Comparison of ENCODE assay signal across 15 mouse cellular contexts in the genomic region with DNA sequence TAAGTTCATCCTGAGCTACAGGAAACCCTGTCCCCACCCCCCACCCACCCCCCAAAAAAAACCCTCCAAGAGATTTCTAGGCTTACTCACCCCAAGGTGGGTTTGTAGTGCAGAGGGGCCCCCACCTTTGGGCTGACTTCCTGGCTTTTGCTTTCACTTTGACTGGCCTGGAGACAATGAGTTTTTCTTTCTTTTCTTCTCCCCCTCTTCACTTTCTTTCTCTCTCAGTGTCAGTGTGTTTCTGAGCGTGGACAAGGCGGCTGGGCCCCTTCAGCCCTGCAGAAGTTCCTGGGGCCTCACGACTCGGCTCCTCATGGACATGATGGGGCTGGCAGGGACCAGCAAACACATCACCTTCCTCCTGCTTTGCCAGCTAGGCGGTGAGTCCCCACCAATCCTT. TPM values are rescaled to one million over a fixed set of nuclear protein-coding genes. Genes with fewer than 3 reads are reported as not detected.
A peak's percentile ranks its signal among the peaks of the same experiment; 100 is the strongest.
DNase-seq lines count a peak whose midpoint lies in the region; ATAC-seq and TF ChIP-seq lines count a peak whose summit lies in the region.
"Had no signal": no experiment of that assay in that cellular context is flagged by ENCODE, and none has a peak within 500 bp of the region (broad histone marks: within the 10 kb centered on the region; RNA-seq: fewer than 3 reads in every experiment).

A gene (plus strand): TSS at position 211 of the 400 bp plus-strand sequence.

- no peak within 1 kb of the TSS for H3K27ac ChIP-seq in liver, embryonic 11.5 days (ENCODE audit: low read depth, low read length)
- peak within 1 kb of the TSS; percentile 87 for H3K27ac ChIP-seq in CH12.LX (ENCODE audit: insufficient read depth, low read depth)
- peak within 1 kb of the TSS; percentile 53 for H3K27ac ChIP-seq in liver, embryonic 13.5 days
- H3K27ac ChIP-seq in midbrain, embryonic 13.5 days, result no peak within 1 kb of the TSS
- H3K27ac ChIP-seq: lung, embryonic 15.5 days; midbrain, embryonic 15.5 days had no signal

- H3K9ac ChIP-seq in liver, embryonic 11.5 days (ENCODE audit: low read depth, low read length), result no peak within 1 kb of the TSS
- peak within 1 kb of the TSS; percentile 46 for H3K9ac ChIP-seq in CH12.LX (ENCODE audit: insufficient read depth, low read depth)
- peak within 1 kb of the TSS; percentile 37 for H3K9ac ChIP-seq in liver, embryonic 13.5 days
- no peak within 1 kb of the TSS for H3K9ac ChIP-seq in midbrain, embryonic 13.5 days (replicated peaks)
- H3K9ac ChIP-seq: forebrain, postnatal 0 days; lung, embryonic 15.5 days; midbrain, embryonic 15.5 days had no signal

- H3K4me2 ChIP-seq in liver, embryonic 11.5 days, result 0 out of 2 replicates have a peak within 1 kb of the TSS, but pooled peaks have one; percentile 21
- peak within 1 kb of the TSS; percentile 79 for H3K4me2 ChIP-seq in CH12.LX (ENCODE audit: insufficient read depth, low read depth, poor library complexity, severe bottlenecking)
- peak within 1 kb of the TSS; percentile 17 for H3K4me2 ChIP-seq in liver, embryonic 13.5 days
- H3K4me2 ChIP-seq in midbrain, embryonic 13.5 days (replicated peaks), result no peak within 1 kb of the TSS
- H3K4me2 ChIP-seq: lung, embryonic 15.5 days; midbrain, embryonic 15.5 days had no signal

- dilution Hi-C loops in CH12.LX (cut with MboI; ENCODE audit: extremely low pct_ligation_motif_present, extremely low pct_unique_long_range_greater_than_20kb, low sequenced_read_pairs), result no loop called here

- H3K36me3 ChIP-seq in liver, embryonic 11.5 days (ENCODE audit: control insufficient read depth, insufficient read depth, low read length), result no peaks in the 10 kb centered on the region
- H3K36me3 ChIP-seq in CH12.LX (replicated peaks in 1 of 2; ENCODE audit: control insufficient read depth in 1 of 2, insufficient read depth in 1 of 2, low read length in 1 of 2), result peaks cover 19 to 29% of the 10 kb centered on the region in 2 experiments
- H3K36me3 ChIP-seq in liver, embryonic 13.5 days, result no peaks in the 10 kb centered on the region
- no peaks in the 10 kb centered on the region for H3K36me3 ChIP-seq in midbrain, embryonic 13.5 days
- H3K36me3 ChIP-seq: lung, embryonic 15.5 days; midbrain, embryonic 15.5 days had no signal

- H3K4me1 ChIP-seq in liver, embryonic 11.5 days (replicated peaks; ENCODE audit: control insufficient read depth, insufficient read depth, low read length), result peaks cover 24% of the 10 kb centered on the region
- H3K4me1 ChIP-seq in CH12.LX (ENCODE audit: control insufficient read depth in 1 of 2, insufficient read depth in 2 of 2), result peaks cover 30 to 70% of the 10 kb centered on the region in 2 experiments
- H3K4me1 ChIP-seq in liver, embryonic 13.5 days (replicated peaks), result peaks cover 61% of the 10 kb centered on the region
- peaks cover 14% of the 10 kb centered on the region for H3K4me1 ChIP-seq in midbrain, embryonic 13.5 days (replicated peaks)

- TF ChIP-seq POLR2A in CH12.LX (IDR thresholded peaks at IDR 0.05; ENCODE audit: low read depth, low read length), result peak; percentile 57

- peaks cover 7% of the 10 kb centered on the region; the same call in 1 of the 2 replicates for H3K79me2 ChIP-seq in CH12.LX (replicated peaks; ENCODE audit: control insufficient read depth, extremely low read depth, insufficient read depth, poor library complexity, severe bottlenecking)

- 62% methylated on average over 5 of the region's 5 CpGs for WGBS in liver, embryonic 11.5 days
- 48% methylated on average over 5 of the region's 5 CpGs for WGBS in liver, embryonic 13.5 days (ENCODE audit: insufficient replicate concordance)
- WGBS in midbrain, embryonic 13.5 days, result 59% methylated on average over 5 of the region's 5 CpGs

- no peaks in the 10 kb centered on the region for H3K9me3 ChIP-seq in liver, embryonic 11.5 days (ENCODE audit: control insufficient read depth, low read length)
- H3K9me3 ChIP-seq in CH12.LX (replicated peaks; ENCODE audit: low read length), result no peaks in the 10 kb centered on the region
- H3K9me3 ChIP-seq in liver, embryonic 13.5 days (replicated peaks), result no peaks in the 10 kb centered on the region
- no peaks in the 10 kb centered on the region for H3K9me3 ChIP-seq in midbrain, embryonic 13.5 days
- H3K9me3 ChIP-seq: lung, embryonic 15.5 days; midbrain, embryonic 15.5 days had no signal

- no peak for TF ChIP-seq RAD21 in CH12.LX (IDR thresholded peaks at IDR 0.05; ENCODE audit: low read depth, low read length)

- H3K4me3 ChIP-seq in liver, embryonic 11.5 days (ENCODE audit: low read depth, low read length), result no peak within 1 kb of the TSS
- peak within 1 kb of the TSS; percentile 62 to 65 (median 63) for H3K4me3 ChIP-seq in CH12.LX (replicated peaks in 1 of 3; ENCODE audit: low read depth in 2 of 3, low read length in 2 of 3, poor library complexity in 1 of 3)
- H3K4me3 ChIP-seq in liver, embryonic 13.5 days (replicated peaks), result no peak within 1 kb of the TSS
- H3K4me3 ChIP-seq in midbrain, embryonic 13.5 days (replicated peaks), result no peak within 1 kb of the TSS
- H3K4me3 ChIP-seq: erythroblast, embryonic 14.5 days; lung, embryonic 15.5 days; midbrain, embryonic 15.5 days had no signal

- TF ChIP-seq EP300 in CH12.LX (IDR thresholded peaks at IDR 0.05; ENCODE audit: low read length), result peak; percentile 68

- no peaks in the 10 kb centered on the region; the same call in none of the 2 replicates for H3K27me3 ChIP-seq in liver, embryonic 11.5 days (replicated peaks; ENCODE audit: control insufficient read depth, insufficient read depth, low read length)
- H3K27me3 ChIP-seq in CH12.LX (replicated peaks), result no peaks in the 10 kb centered on the region
- peaks cover 21% of the 10 kb centered on the region for H3K27me3 ChIP-seq in liver, embryonic 13.5 days
- peaks cover 41% of the 10 kb centered on the region for H3K27me3 ChIP-seq in midbrain, embryonic 13.5 days

- DNase-seq in liver, embryonic 11.5 days (ENCODE audit: low spot score), result no peak
- DNase-seq in liver (no peak), CH12.LX (ENCODE audit: extremely low read depth) (peak; percentile 50)
- DNase-seq in liver, embryonic 13.5 days, result no peak
- DNase-seq in thymus, postnatal 14 days, result peak; percentile 68
- no peak for DNase-seq in Muller cell, postnatal 12 days (ENCODE audit: inconsistent ontology term)
- DNase-seq: cerebellum, adult 18-20 months; forebrain, postnatal 0 days; heart, postnatal 4 days; kidney, adult 2 months had no signal

- no peak for ATAC-seq in liver, embryonic 11.5 days (replicated peaks; ENCODE audit: low FRiP score)
- no peak for ATAC-seq in liver, embryonic 13.5 days (ENCODE audit: low read depth)
- ATAC-seq in monocyte, adult 5-6 weeks (replicated peaks; ENCODE audit: insufficient number of reproducible peaks, low FRiP score, low TSS enrichment, poor library complexity, severe bottlenecking), result no peak
- ATAC-seq in midbrain, embryonic 13.5 days, result no peak
- ATAC-seq: forebrain, postnatal 0 days; midbrain, embryonic 15.5 days had no signal

- in situ Hi-C loops in CH12.LX (cut with MboI; ENCODE audit: low pct_ligation_motif_present, low pct_unique_long_range_greater_than_20kb, low sequenced_read_pairs), result no loop called here

- no peak for TF ChIP-seq CTCF in CH12.LX (conservative IDR thresholded peaks at IDR 0.05 in 1 of 2, IDR thresholded peaks at IDR 0.05 in 1 of 2; ENCODE audit: low read depth in 2 of 2, low read length in 2 of 2)

TF ChIP-seq in CH12.LX, 34 proteins besides CTCF, POLR2A, EP300 and RAD21 (continues in another document):
- TF ChIP-seq NRF1 (IDR thresholded peaks at IDR 0.05; ENCODE audit: low read depth, low read length), result no peak
- peak; percentile 47; the same call in 1 of the 2 replicates for TF ChIP-seq MEF2A (IDR thresholded peaks at IDR 0.05; ENCODE audit: borderline replicate concordance, low read depth, low read length)
- TF ChIP-seq MAX (IDR thresholded peaks at IDR 0.05; ENCODE audit: low read length), result no peak
- TF ChIP-seq NELFE (IDR thresholded peaks at IDR 0.05; ENCODE audit: low read depth, low read length), result no peak
- TF ChIP-seq KAT2A (IDR thresholded peaks at IDR 0.05; ENCODE audit: insufficient replicate concordance, low read length), result no peak
- 0 out of 2 replicates have a peak, but pooled peaks have one; percentile 16 for TF ChIP-seq MAFK (IDR thresholded peaks at IDR 0.05; ENCODE audit: insufficient replicate concordance, low read length)
- no peak for TF ChIP-seq MXI1 (IDR thresholded peaks at IDR 0.05; ENCODE audit: low read depth, low read length)
- no peak for TF ChIP-seq JUN (IDR thresholded peaks at IDR 0.05; ENCODE audit: insufficient read depth, low read depth, low read length)
- no peak for TF ChIP-seq ZC3H11A (IDR thresholded peaks at IDR 0.05; ENCODE audit: low read depth, low read length)
- peak; percentile 91 for TF ChIP-seq MAZ (IDR thresholded peaks at IDR 0.05; ENCODE audit: low read depth, low read length)
- TF ChIP-seq ETS1 (conservative IDR thresholded peaks at IDR 0.05; ENCODE audit: low read depth, low read length), result peak; percentile 80
- TF ChIP-seq CHD2 (IDR thresholded peaks at IDR 0.05; ENCODE audit: low read length), result no peak; the same call in 1 of the 2 replicates
- no peak for TF ChIP-seq HCFC1 (IDR thresholded peaks at IDR 0.05; ENCODE audit: low read depth, low read length)
- peak; percentile 54; the same call in 1 of the 2 replicates for TF ChIP-seq TCF12 (IDR thresholded peaks at IDR 0.05; ENCODE audit: low read depth, low read length)
- peak; percentile 97 for TF ChIP-seq IRF4 (IDR thresholded peaks at IDR 0.05; ENCODE audit: low read depth, low read length)
- peak; percentile 54 for TF ChIP-seq BHLHE40 (IDR thresholded peaks at IDR 0.05; ENCODE audit: low read depth, low read length)
- no peak for TF ChIP-seq SMC3 (IDR thresholded peaks at IDR 0.05; ENCODE audit: low read depth, low read length)
- TF ChIP-seq UBTF (IDR thresholded peaks at IDR 0.05; ENCODE audit: low read depth, low read length), result no peak
- TF ChIP-seq ZKSCAN1 (IDR thresholded peaks at IDR 0.05; ENCODE audit: borderline replicate concordance, low read depth, low read length), result no peak
- TF ChIP-seq RCOR1 (conservative IDR thresholded peaks at IDR 0.05; ENCODE audit: low read depth, low read length), result no peak
- TF ChIP-seq USF2 (conservative IDR thresholded peaks at IDR 0.05; ENCODE audit: low read depth, low read length), result no peak
- TF ChIP-seq E2F4 (IDR thresholded peaks at IDR 0.05; ENCODE audit: insufficient replicate concordance, low read depth, low read length), result no peak
- TF ChIP-seq PAX5 (IDR thresholded peaks at IDR 0.05; ENCODE audit: low read length), result no peak

RNA-seq across cellular contexts. Expression of the gene that starts here (rescaled TPM):
- 0.10 and 0.25 TPM in 2 replicates for polyA plus RNA-seq in liver, embryonic 11.5 days (2014; fragmentation: Nextera tagmentation; extraction: Ambion mirVana)
- total RNA-seq in CH12.LX (2012; rRNA removed), result 17.3 and 23.2 TPM in 2 replicates
- 4.5 and 5.6 TPM in 2 replicates for total RNA-seq in CH12.LX (2014; rRNA removed)
- 11.4 and 12.5 TPM in 2 replicates for polyA plus RNA-seq in CH12.LX (2012; ENCODE audit: insufficient read length, low read depth)
- polyA plus RNA-seq in liver, embryonic 13.5 days (2015; fragmentation: Nextera tagmentation; extraction: Ambion mirVana), result 0.20 and 0.21 TPM in 2 replicates
- total RNA-seq in monocyte, adult 5-6 weeks (2017), result 2.7 to 11.0 TPM (median 7.9 TPM) in 3 replicates
- polyA plus RNA-seq in midbrain, embryonic 13.5 days (2015; fragmentation: Nextera tagmentation; extraction: Ambion mirVana), result not detected in 2 replicates
- polyA plus RNA-seq: forebrain, postnatal 0 days had no signal

Comparison
In these comparisons a context has a peak if more than half of its experiments do, and no peak if none do; other contexts are left out.
1. H3K27ac ChIP-seq: peak in CH12.LX (single experiment) and liver, embryonic 13.5 days (single experiment); none in liver, embryonic 11.5 days (single experiment) and midbrain, embryonic 13.5 days (single experiment).
2. H3K9ac ChIP-seq: peak in CH12.LX (single experiment) and liver, embryonic 13.5 days (single experiment); none in liver, embryonic 11.5 days (single experiment) and midbrain, embryonic 13.5 days (single experiment).
3. DNase-seq: peak in CH12.LX (single experiment) and thymus, postnatal 14 days (single experiment); none in liver, embryonic 11.5 days (single experiment), liver (single experiment), liver, embryonic 13.5 days (single experiment) and Muller cell, postnatal 12 days (single experiment).
4. H3K4me3 ChIP-seq: peak in CH12.LX (3 of 3); none in liver, embryonic 11.5 days (single experiment), liver, embryonic 13.5 days (single experiment) and midbrain, embryonic 13.5 days (single experiment).